Mouse (Mus musculus) frontal cortex, adult (tissue): Measurements from ENCODE around the gene Xpot.

ENCODE experiments used
- ATAC-seq: cut with Nextera tagmentation; 2 replicates; pipeline ENCODE4 v1.9.2; 2017; ENCODE audit warnings: mild to moderate bottlenecking, moderate library complexity, mixed read lengths; ENCODE audit not compliant: low TSS enrichment

The Xpot gene

DNA sequence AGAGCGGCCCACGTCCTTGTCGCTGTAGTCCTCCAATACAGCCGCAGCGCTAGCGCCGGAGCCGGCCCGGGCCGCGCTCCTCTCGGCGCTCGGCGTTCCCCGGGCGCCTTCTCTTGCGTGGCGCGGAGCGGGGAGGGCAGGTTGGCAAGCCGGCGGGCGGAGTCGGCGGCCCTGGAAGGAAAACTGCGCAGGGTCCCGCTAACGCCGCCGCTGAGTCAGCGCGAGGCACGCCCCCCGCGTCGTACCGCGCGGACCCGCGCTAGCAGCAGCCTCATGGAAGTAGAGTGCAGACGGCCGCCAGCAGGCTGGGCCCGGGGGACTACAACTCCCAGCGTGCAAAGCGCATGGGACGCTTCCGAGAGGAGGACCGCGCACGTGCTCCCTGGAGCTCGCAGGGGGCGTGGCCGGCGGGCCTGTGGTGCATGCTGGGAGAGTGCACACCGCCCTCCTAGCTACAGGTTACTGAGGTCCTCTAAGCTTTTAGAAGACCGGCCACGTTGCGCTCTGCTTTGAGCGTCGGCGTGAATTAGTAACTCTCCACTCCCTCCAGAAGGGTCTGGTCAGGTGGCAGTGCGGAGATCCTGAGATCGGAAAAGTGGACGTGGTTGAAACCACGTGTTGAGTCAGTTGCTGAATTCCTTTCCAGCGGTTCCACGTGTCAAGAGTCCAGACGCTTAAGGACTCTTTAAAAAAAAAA, at the start of gene Xpot:
Gene Xpot, minus strand, starts transcription at position 147 of the 697 bp plus-strand sequence.
- peak; percentile 98 for ATAC-seq

GRCm38 (mm10) chr10:121669103-121669502, 43.0 kb upstream of the Xpot start:
- ATAC-seq = peak; percentile 86

DNA sequence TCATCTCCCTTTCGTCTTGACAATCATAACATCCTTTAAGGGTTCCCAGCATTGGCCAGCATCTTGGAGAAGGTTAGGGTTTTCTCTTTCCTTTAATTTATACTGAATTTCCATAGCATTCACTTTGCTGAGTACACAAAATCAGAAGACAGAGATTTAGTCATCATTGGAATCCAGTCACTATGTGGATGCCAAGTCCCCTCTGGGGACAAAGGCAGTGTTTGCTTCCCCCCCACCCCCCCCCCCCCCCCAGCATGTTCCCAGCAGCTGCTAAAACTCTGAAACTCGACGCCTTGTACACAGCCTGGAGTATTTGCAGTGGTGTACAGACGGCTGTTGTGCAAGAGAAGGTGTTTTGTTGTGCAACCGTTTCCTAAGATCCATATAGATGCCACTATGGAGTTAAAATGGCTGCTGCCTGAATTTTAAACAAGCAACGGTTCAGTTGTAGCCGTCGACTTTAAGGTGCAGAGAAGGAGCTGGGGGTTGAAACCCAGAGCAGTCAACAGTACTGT, 39.6 kb upstream of the Xpot start:
- ATAC-seq = no peak

DNA sequence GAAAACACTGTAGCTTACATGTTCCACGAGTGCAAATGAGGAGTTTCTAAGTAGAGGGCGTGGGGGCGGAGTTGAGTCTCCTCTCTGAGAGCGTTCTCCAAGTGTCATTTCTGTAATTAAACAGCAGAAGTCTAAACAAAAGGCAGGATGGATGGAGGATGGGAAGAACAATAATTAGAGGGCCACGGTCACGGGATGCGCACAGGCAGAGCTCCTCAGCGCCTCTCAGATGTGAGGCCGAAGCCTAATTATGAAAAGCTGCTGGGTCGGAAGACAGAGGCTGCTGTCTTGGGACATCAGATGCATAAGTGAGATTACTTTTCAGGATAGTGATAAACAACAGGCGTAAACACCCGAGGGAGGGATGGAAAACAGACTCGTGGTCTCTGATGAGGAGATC, 37.5 kb upstream of the Xpot start:
- ATAC-seq = peak; percentile 47

DNA sequence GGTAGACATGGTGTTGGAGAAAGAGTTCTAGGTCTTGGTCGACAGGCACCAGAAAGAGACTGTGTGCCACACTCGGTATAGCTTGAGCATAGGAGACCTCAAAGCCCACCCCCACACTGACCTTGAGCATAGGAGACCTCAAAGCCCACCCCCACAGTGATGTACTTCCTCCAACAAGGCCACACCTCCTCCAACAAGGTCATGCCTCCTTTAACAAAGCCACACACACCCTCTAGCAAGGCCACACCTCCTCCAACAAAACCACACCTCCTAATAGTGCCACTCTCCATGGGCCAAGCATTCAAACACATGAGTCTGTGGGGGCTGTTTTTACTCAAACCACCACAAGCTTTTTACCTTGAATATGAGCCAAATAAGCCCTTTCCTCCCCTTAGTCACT, 36.6 kb upstream of the Xpot start:
- ATAC-seq = no peak

DNA sequence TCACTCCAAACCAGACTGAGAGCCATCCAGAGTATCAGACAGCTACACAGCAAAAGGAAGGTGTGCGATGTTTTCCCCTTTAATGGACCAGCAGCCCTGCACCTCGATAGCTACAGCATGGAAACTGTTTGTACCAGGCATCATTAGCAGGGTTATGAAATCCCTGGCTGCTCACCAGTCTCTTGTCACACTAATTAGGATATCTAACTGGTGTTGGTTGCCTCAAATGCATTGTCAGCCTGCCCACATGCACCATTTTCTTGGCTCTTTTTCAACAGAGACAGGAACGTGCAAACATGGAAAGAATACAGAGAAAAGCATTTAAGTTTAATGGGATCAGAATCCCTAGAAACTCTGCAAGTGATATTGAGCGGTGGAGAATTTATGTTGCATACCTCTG, 29.8 kb upstream of the Xpot start:
- ATAC-seq = no peak

- peak; percentile 93 for ATAC-seq
These were observed 26.9 kb upstream of the Xpot start for GRCm38 (mm10) chr10:121653079-121653478.

GRCm38 (mm10) chr10:121646294-121646693, 20.2 kb upstream of the Xpot start:
- no peak for ATAC-seq

GRCm38 (mm10) chr10:121642054-121642947, 16.2 kb upstream of the Xpot start:
- ATAC-seq = no peak

DNA sequence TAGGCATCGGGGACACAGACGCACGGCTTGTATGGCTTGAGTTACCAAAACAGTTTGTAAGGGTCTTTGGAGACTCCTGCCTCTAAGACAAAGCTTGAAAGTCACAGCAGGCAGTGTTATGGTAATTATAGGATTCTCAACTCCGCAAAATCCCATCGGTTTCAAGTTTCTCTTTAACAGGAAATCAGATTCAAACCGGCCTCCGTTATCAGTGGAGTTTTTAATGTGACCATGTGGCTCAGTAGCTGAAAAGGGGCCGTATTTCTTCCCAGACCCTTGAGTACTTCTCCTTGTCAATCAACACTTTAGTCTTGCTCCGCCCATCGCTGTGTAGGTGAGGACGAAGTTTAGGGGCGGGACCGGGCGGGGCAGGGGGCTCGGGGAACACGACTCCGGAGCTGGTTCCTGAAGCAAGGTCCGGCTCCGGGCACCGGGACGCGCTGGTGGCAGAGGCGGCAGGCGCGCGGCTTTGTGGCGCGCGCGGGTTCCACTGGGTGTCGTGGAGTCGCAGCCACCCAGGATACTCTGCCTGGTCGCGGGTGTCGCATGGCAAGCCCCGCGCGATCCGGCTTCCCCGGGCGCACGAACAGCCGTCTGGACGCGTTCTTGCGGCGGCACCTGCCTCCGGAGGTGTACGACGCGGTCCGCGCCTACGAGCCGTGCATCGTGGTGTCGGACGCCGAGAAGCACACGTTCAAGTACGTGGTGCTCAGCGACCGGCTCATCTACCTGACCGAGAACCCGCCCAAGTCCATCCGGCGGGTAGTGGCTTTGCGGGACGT, 15.3 kb upstream of the Xpot start, which contains the start of gene D930020B18Rik:
Gene D930020B18Rik, plus strand, starts transcription at position 317 of the 782 bp plus-strand sequence.
- ATAC-seq = peak; percentile 73

- 0 out of 2 replicates have a peak, but pooled peaks have one; percentile 16 for ATAC-seq
These were observed 14.8 kb upstream of the Xpot start for GRCm38 (mm10) chr10:121640944-121641271.

DNA sequence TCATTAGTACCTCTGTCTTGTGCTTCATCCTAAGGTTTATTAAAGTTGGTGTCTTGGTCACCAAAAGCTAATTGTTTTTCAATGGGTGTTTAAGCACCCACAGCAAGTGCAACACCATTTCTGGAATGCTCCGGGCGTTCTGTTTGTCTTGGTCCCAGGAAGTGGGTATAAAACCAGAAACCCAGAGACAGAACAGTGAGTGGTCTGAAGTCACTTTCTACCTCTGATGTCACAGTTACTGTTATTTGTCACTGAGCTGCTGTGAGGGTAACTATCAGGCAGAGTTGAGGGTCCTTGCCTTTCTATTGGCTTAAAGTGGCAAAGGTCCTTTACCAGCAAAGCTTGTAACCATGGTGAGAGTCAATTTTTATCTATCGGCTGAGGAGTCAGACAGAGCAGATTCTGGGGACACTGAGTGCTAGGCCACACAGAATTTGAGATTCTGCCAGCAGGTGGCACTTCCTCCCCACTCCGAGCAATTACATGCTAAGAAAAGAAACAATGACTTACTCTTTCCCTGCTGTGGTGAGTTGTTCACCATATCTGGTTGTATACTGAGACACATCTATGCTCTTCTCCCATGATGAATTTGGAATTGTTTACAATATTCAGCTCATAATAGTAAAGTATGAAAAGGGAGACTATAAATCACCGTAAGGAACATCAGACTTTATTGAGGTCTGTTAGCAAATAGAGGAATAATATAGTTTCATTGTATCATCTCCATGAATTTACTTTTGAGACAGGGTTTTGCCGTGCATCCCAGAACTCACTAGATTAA, 14.2 kb upstream of the Xpot start:
- peak; percentile 93 for ATAC-seq

GRCm38 (mm10) chr10:121639573-121639972, 13.4 kb upstream of the Xpot start:
- no peak for ATAC-seq

DNA sequence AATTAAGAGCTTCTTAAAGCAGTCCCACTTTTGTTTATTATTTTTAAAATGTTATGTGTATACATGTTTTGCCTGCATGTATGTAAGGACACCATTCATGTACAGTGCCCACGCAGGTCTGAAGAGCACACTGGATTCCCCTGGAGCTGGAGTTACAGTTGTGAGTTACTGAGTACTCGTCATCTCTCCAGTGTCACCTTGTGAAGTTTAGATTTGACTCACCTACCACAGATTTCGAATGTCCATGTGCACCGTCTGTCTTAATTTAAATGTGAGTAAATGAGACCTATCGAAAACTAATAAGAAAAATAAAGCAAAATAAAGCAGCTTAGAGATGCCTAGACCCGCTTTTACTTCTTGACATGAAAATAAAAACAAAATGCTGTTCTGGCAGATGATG, 10.1 kb upstream of the Xpot start:
- ATAC-seq = no peak

DNA sequence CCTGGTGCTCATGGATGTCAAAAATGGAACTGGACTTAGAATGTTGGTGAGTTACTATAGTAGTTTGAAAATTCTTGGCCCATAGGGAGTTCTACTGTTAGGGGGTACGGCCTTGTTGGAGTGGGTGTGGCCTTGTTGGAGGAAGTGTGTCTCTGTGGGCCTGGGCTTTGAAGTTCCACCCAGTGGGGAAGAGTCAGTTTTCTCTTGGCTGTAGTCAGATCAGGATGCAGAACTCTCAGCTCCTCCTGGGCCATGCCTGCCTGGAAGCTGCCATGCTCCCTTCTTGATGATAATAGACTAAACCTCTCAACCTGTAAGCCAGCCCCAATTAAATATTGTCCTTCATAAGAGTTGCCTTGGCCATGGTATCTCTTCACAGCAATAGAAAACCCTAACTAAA, 8.0 kb upstream of the Xpot start:
- no peak for ATAC-seq

GRCm38 (mm10) chr10:121628561-121629040, 2.5 kb upstream of the Xpot start:
- ATAC-seq = no peak

GRCm38 (mm10) chr10:121627216-121627852, 1.2 kb upstream of the Xpot start:
- no peak for ATAC-seq

DNA sequence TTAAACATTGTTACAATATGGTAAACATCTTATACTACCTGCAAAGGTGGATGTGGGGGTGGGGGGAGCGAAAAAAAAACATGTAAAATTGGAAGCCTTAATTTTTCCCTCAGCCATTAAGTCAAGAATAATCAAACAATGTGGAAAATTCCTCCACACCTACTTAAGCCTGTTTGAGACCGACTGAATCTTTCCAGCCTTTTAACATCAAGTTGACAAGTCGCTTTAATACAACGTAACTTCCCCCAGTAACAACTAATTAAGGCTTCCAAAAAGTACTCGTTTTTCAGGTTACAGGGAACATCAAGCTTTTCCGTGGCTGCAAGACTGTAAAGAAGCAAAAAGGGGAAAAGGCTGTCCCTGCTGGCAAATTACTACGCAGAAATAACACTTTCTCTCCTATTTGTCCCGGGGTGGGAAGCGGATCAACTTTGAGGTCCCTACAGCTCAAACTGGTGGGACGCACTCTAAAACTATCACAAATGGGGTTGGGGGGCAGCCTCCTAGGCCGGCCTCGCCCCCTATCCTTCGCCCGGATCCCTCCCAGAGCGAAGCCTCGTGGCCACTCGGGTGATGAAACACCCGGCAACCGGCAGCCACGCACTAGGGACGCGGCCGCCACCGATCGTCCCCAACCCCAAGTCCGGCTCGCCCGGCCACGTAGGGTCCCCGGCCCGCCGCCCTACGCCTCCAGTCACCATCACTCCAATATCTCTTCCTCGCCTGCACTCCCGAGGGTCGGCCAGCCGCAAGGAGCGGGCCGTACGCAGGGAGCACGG, 536 bp downstream of the Xpot start:
- ATAC-seq = peak; percentile 60

GRCm38 (mm10) chr10:121625006-121625405, 1.1 kb downstream of the Xpot start:
- ATAC-seq = no peak

- ATAC-seq = no peak
These were observed 2.5 kb downstream of the Xpot start for GRCm38 (mm10) chr10:121623670-121624069.
